Mouse (Mus musculus): ENCODE measurements around the gene Mettl17.
"Not testable (repeated sequence)": the region's sequence is repeated elsewhere in the genome, so short reads cannot be mapped to it uniquely, and the experiment has no call there.

Mettl17 gene

GRCm38 (mm10) chr14:51884598-51885331, at the start of gene Mettl17:
Gene Mettl17, plus strand, starts transcription at chr14:51884842.
- DNase-seq, result peak; percentile 96 to 97

- not testable (repeated sequence) for DNase-seq
Observed at GRCm38 (mm10) chr14:51838480-51838879, 46.2 kb upstream of the Mettl17 start.

GRCm38 (mm10) chr14:51842250-51842649, 42.4 kb upstream of the Mettl17 start:
- DNase-seq, result no peak

GRCm38 (mm10) chr14:51842781-51843180, 41.9 kb upstream of the Mettl17 start:
- DNase-seq, result no peak

GRCm38 (mm10) chr14:51843882-51844281, 40.8 kb upstream of the Mettl17 start:
- no peak for DNase-seq

GRCm38 (mm10) chr14:51846566-51846965, 38.1 kb upstream of the Mettl17 start:
- no peak for DNase-seq

GRCm38 (mm10) chr14:51851006-51851405, 33.6 kb upstream of the Mettl17 start:
- not testable (repeated sequence) for DNase-seq

- DNase-seq, result no peak
Observed at GRCm38 (mm10) chr14:51853399-51853798, 31.2 kb upstream of the Mettl17 start, which contains the start of gene Ear6. Gene Ear6, plus strand, starts transcription at chr14:51853699.

- not testable (repeated sequence) for DNase-seq
Observed at GRCm38 (mm10) chr14:51855280-51855679, 29.4 kb upstream of the Mettl17 start.

GRCm38 (mm10) chr14:51863603-51864002, 21.0 kb upstream of the Mettl17 start:
- not testable (repeated sequence) for DNase-seq

- DNase-seq, result no peak
Observed at GRCm38 (mm10) chr14:51870756-51871155, 13.9 kb upstream of the Mettl17 start.

- no peak for DNase-seq
Observed at GRCm38 (mm10) chr14:51871741-51872140, 12.9 kb upstream of the Mettl17 start.

- DNase-seq, result no peak
Observed at GRCm38 (mm10) chr14:51877517-51877916, 7.1 kb upstream of the Mettl17 start.

GRCm38 (mm10) chr14:51883527-51884030, 1.1 kb upstream of the Mettl17 start:
- DNase-seq, result peak; percentile 82 to 87

- no peak for DNase-seq
Observed at GRCm38 (mm10) chr14:51884031-51884544, 554 bp upstream of the Mettl17 start.

- DNase-seq, result no peak
Observed at GRCm38 (mm10) chr14:51886051-51886450, 1.4 kb downstream of the Mettl17 start.

- no peak for DNase-seq
Observed at GRCm38 (mm10) chr14:51889833-51890232, 5.2 kb downstream of the Mettl17 start.

GRCm38 (mm10) chr14:51892191-51892939, 7.7 kb downstream of the Mettl17 start, which contains the start of gene Slc39a2:
Gene Slc39a2, plus strand, starts transcription at chr14:51892889.
- no peak for DNase-seq

GRCm38 (mm10) chr14:51893094-51893794, 8.6 kb downstream of the Mettl17 start:
- no peak for DNase-seq

GRCm38 (mm10) chr14:51893809-51894208, 9.2 kb downstream of the Mettl17 start:
- no peak for DNase-seq

- DNase-seq, result no peak
Observed at GRCm38 (mm10) chr14:51895071-51895470, 10.4 kb downstream of the Mettl17 start.

- no peak for DNase-seq
Observed at GRCm38 (mm10) chr14:51896019-51896418, 11.4 kb downstream of the Mettl17 start.
